Mouse (Mus musculus) small intestine, adult 2 months (tissue): ENCODE data around the gene Panx1. TPM values are rescaled to one million over a fixed set of nuclear protein-coding genes. Genes with fewer than 3 reads are reported as not detected.

Experiments
- H3K27ac ChIP-seq: fragments of 200-500 bp; 2 replicates; pipeline ENCODE4 v1.5.1; 2012; ENCODE audit warnings: low read depth, low read length, control low read depth, inconsistent platforms; ENCODE audit not compliant: insufficient read depth
- H3K27me3 ChIP-seq: fragments of 200-500 bp; 2 replicates; pipeline ENCODE4 v1.6.1; 2012; ENCODE audit warnings: mild to moderate bottlenecking, moderate library complexity, low read length, inconsistent platforms; ENCODE audit not compliant: control insufficient read depth, insufficient read depth
- H3K36me3 ChIP-seq: fragments of 200-500 bp; 2 replicates; pipeline ENCODE4 v1.6.1; 2012; ENCODE audit warnings: mild to moderate bottlenecking, low read length, control low read depth, inconsistent platforms; ENCODE audit not compliant: control insufficient read depth, insufficient read depth
- H3K4me1 ChIP-seq: fragments of 200-500 bp; 2 replicates; pipeline ENCODE4 v1.6.1; 2012; ENCODE audit warnings: low read length, inconsistent platforms, mixed read lengths; ENCODE audit not compliant: control insufficient read depth, insufficient read depth, insufficient read length
- H3K4me3 ChIP-seq: fragments of 200-500 bp; 2 replicates; pipeline ENCODE4 v1.5.1; 2012; ENCODE audit warnings: low read depth, mild to moderate bottlenecking, control low read depth, inconsistent platforms, low read length, moderate library complexity
- CTCF ChIP-seq: fragments of 200-500 bp; IDR thresholded peaks from 2 replicates; pipeline ENCODE4 v1.5.1; 2012; ENCODE audit warnings: low read depth, mild to moderate bottlenecking, control low read depth, inconsistent platforms, low read length, moderate library complexity, mixed read lengths; ENCODE audit not compliant: insufficient replicate concordance, insufficient read length; ENCODE audit errors: extremely low read depth
- POLR2A ChIP-seq: fragments of 200-500 bp; IDR thresholded peaks from 2 replicates; pipeline ENCODE4 v1.6.1; 2012; ENCODE audit warnings: low read depth, mild to moderate bottlenecking, control low read depth, inconsistent platforms, low read length, moderate library complexity
- WGBS: fragments of 180-500 bp; shearing (Covaris S2); methylation state at CpG from one replicate; pipeline ENCODE4 v1.1.7; 2018; 5-methylcytosine and 5-hydroxymethylcytosine counted together
- polyA plus RNA-seq: library from polyadenylated mRNA; depleted of rRNA; stranded (reverse); fragments of >200 nt; gene quantifications from 2 replicates; pipeline ENCODE4 v1.2.3, GENCODE M21; 2012

Panx1 gene
- polyA plus RNA-seq, 1 experiment, result 134 TPM

DNA sequence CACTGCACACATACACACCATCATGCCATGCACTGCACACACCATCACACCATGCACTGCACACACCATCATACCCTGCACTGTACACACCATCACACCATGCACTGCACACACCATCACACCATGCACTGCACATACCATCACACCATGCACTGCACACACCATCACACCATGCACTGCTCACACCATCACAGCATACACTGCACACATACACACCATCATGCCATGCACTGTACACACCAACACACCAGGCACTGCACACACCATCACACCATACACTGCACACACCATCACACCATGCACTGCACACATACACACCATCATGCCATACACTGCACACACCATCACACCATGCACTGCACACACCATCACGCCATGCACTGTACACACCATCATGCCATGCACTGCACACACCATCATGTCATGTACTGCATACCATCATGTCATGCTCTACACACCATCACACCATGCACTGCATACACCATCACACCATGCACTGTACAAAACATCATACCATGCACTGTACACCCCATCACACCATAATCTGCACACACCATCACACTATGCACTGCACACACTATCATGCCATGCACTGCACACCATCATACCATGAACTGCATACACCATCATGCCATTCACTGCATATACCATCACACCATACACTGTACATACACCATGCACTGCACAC, 56.5 kb downstream of the Panx1 start:
- Histone ChIP-seq H3K36me3 (no peaks in the 10 kb centered on the region), H3K4me1 (no peaks in the 10 kb centered on the region), H3K4me3 (no peak overlapping the region), H3K27me3 (no peaks in the 10 kb centered on the region), H3K27ac (no peak overlapping the region)
- TF ChIP-seq CTCF (no peak), POLR2A (no peak)
- WGBS, result 98% methylated on average over 1 of the region's 1 CpGs

DNA sequence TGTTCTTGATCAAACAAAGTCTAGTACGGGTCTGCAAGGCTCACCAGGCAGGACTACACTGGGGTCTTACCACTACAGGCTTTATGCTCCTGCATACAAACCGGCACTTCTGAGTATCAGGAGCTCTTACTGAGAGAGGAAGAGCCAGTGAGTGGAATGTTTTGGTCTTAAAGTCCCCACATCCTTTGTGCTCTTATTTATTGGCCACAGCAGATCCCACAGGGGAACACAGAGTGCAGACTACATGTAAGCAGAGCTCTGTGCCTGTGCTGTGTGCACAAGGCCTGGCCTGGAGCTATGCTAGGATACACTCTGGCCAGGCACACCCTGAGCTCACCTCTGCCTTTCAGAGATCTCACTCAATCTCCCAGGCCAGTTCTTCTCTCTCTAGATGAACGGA, 62.1 kb downstream of the Panx1 start:
- no peak overlapping the region for H3K4me3 ChIP-seq
- H3K27ac ChIP-seq, result no peak overlapping the region
- TF ChIP-seq CTCF (no peak), POLR2A (no peak)
- no peaks in the 10 kb centered on the region for H3K4me1 ChIP-seq
- no peaks in the 10 kb centered on the region for H3K36me3 ChIP-seq
- 57% methylated on average over 3 of the region's 3 CpGs for WGBS
- H3K27me3 ChIP-seq, result no peaks in the 10 kb centered on the region

DNA sequence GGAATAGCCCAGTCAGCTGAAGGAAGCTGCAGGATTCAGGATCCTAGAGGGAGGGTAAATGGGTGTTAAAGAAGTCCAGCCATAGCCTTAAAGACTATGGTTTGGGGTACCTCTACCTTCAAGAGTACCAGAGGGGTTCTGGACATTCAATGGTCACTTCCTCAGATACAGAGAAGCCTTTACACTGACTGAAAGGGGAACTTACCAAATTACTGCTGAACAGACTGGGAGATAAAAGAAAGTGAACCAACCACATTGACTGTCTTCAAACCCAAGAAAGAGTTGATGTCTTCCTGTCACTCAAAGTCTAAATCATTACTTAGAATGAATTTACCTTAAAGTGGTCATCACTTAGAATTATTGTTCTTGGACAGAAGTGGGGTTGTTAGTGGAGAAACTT, 62.6 kb downstream of the Panx1 start:
- Histone ChIP-seq H3K4me1 (no peaks in the 10 kb centered on the region), H3K4me3 (no peak overlapping the region), H3K27ac (no peak overlapping the region), H3K27me3 (no peaks in the 10 kb centered on the region), H3K36me3 (no peaks in the 10 kb centered on the region)
- no peak for TF ChIP-seq CTCF
- TF ChIP-seq POLR2A, result no peak

DNA sequence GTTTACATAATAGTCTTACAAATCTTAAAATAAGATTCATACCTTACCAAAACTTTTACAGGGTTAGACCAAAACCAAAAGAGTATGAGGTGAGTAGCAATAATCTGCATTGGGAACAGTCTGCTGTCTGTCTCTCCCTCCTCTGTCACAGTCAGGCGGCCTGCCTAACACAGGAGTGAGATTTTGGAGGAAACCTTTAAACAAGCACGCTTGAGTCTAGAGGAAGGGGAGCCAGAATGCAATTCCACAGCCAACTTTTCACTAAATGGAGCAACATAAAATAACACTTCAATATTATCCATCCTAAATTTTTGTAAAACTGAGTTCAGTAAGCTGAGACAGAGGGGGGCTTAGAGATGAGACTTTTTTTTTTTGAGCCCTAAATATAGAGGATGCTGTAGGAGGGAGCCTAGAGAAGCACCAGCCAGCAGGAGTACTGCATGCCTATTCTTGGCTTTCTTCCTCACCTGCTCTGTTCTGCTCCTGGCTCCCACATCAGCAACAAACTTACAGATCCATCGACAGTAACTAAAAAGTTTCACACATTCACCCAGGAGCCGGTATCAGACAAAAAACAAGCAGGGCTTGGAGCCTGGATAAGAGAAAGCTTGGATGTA, 63.6 kb downstream of the Panx1 start:
- no peaks in the 10 kb centered on the region for H3K27me3 ChIP-seq
- TF ChIP-seq POLR2A, result no peak
- no peak for TF ChIP-seq CTCF
- no peak overlapping the region for H3K4me3 ChIP-seq
- no peaks in the 10 kb centered on the region for H3K4me1 ChIP-seq
- 83% methylated on average over 4 of the region's 4 CpGs for WGBS
- H3K27ac ChIP-seq, result no peak overlapping the region
- H3K36me3 ChIP-seq, result no peaks in the 10 kb centered on the region

DNA sequence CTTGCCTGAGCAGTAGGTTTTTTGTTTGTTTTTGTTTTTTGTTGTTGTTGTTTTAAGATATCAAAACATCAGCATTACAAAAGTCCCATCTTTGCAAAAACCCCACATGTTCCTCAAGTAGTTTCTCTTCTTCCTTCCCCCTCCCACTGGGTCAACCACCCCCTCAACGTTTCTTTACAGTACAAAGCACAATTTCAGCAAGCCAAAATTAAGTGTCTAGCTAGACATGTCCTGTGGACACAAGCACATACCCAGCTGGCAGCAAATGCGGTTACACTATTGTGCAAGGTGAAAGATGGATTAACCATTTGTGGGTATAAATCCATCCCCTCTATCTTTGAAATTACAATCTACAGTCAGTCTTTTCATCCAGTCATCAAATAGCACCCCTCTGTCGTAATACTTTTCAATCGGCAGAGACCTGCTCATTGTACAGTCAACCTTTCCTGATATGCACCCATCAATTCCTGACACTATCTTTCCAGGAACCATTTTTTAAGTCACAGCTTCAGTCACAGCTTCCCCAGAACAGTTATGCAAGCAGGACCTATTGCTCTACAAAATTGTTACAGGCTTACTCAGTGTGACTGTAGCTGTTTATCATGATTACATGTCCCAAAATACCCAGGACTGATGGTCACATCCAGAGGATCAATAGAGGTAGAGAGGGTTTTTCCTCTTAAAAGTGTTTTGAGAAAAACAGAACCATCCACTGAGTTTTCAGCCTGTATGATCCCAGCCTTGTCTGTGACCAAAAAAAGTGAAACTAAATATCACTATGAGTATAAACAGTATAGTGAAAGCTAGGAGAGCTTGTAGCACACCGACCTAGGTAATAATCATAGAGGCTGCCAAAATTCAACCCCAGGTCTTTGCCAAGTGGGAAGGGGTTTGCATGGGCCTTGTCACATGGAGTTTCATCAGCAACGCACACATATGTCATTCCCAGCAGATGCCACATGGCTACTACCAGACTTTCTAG, 70.7 kb downstream of the Panx1 start:
- no peaks in the 10 kb centered on the region for H3K4me1 ChIP-seq
- no peak overlapping the region for H3K4me3 ChIP-seq
- no peaks in the 10 kb centered on the region for H3K27me3 ChIP-seq
- 72% methylated on average over 6 of the region's 6 CpGs for WGBS
- TF ChIP-seq POLR2A, result no peak
- no peak for TF ChIP-seq CTCF
- no peaks in the 10 kb centered on the region for H3K36me3 ChIP-seq
- no peak overlapping the region for H3K27ac ChIP-seq

DNA sequence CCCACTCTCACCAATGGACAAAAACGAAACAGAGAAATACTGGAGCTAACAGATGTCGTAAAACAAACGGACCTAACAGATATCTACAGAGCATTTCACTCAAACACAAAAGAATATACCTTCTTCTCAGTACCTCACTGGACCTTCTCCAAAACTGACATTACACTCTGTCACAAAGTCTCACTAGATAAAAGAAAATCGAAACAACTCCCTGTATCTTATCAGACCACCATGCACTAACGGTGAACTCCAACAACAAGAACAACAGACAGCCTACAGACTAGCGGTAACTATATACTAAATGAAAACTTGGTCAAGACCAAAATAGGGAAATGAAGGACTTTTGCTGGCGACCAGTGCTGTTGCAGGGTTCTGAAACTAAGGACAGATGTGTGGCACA, 71.5 kb downstream of the Panx1 start:
- H3K27me3 ChIP-seq, result no peaks in the 10 kb centered on the region
- TF ChIP-seq CTCF, result no peak
- no peak overlapping the region for H3K27ac ChIP-seq
- no peaks in the 10 kb centered on the region for H3K36me3 ChIP-seq
- H3K4me3 ChIP-seq, result no peak overlapping the region
- H3K4me1 ChIP-seq, result no peaks in the 10 kb centered on the region
- 52% methylated on average over 7 of the region's 7 CpGs for WGBS
